Mouse (Mus musculus) olfactory bulb, adult 2 months (tissue): Measurements from ENCODE around the gene Kcnn1. TPM values are rescaled to one million over a fixed set of nuclear protein-coding genes. Genes with fewer than 3 reads are reported as not detected.
A peak's percentile ranks its signal among the peaks of the same experiment; 100 is the strongest.
"Not testable (repeated sequence)": the region's sequence is repeated elsewhere in the genome, so short reads cannot be mapped to it uniquely, and the experiment has no call there.

Experiments
- H3K27ac ChIP-seq: fragments of 200-500 bp; 2 replicates; pipeline ENCODE4 v1.5.1; 2012; ENCODE audit warnings: low read depth, low read length; ENCODE audit not compliant: insufficient read depth
- H3K4me1 ChIP-seq: fragments of 200-500 bp; 2 replicates; pipeline ENCODE4 v1.6.1; 2012; ENCODE audit warnings: low read length; ENCODE audit not compliant: control insufficient read depth, insufficient read depth
- H3K4me3 ChIP-seq: fragments of 200-500 bp; 2 replicates; pipeline ENCODE4 v1.5.1; 2012; ENCODE audit warnings: mild to moderate bottlenecking, low read depth, low read length, moderate library complexity; ENCODE audit not compliant: insufficient read depth
- CTCF ChIP-seq: fragments of 200-500 bp; IDR thresholded peaks from 2 replicates; pipeline ENCODE4 v1.5.1; 2012; ENCODE audit warnings: low read depth, mild to moderate bottlenecking, low read length, moderate library complexity; ENCODE audit not compliant: insufficient read depth
- POLR2A ChIP-seq: fragments of 200-500 bp; IDR thresholded peaks from 2 replicates; pipeline ENCODE4 v1.6.1; 2012; ENCODE audit warnings: mild to moderate bottlenecking, low read depth, low read length, moderate library complexity; ENCODE audit not compliant: insufficient read depth
- WGBS: fragments of 180-500 bp; shearing (Covaris S2); methylation state at CpG from one replicate; pipeline ENCODE4 v1.1.7; 2018; 5-methylcytosine and 5-hydroxymethylcytosine counted together
- polyA plus RNA-seq: library from polyadenylated mRNA; stranded (reverse); fragments of >200 nt; gene quantifications from 2 replicates; pipeline ENCODE4 v1.2.4, GENCODE M21; 2012; ENCODE audit warnings: low replicate concordance; ENCODE audit not compliant: missing spikeins, insufficient read depth, insufficient read length

The Kcnn1 gene
- polyA plus RNA-seq, 1 experiment, result not detected

- H3K27ac ChIP-seq, result no peak overlapping the region
- 21% methylated on average over 5 of the region's 5 CpGs for WGBS
- no peak overlapping the region for H3K4me3 ChIP-seq
- H3K4me1 ChIP-seq, result peaks cover 7% of the 10 kb centered on the region
- TF ChIP-seq POLR2A (no peak), CTCF (no peak)
These were observed 39.2 kb upstream of the Kcnn1 start for GRCm38 (mm10) chr8:70902211-70902610.

GRCm38 (mm10) chr8:70900872-70901387 is 37.9 kb upstream of the Kcnn1 start:
- H3K4me3 ChIP-seq, result no peak overlapping the region
- 59% methylated on average over 2 of the region's 2 CpGs for WGBS
- no peak overlapping the region for H3K27ac ChIP-seq
- peaks cover 7% of the 10 kb centered on the region for H3K4me1 ChIP-seq
- TF ChIP-seq CTCF, result no peak
- no peak for TF ChIP-seq POLR2A

- H3K4me1 ChIP-seq, result peaks cover 12% of the 10 kb centered on the region
- TF ChIP-seq POLR2A (no peak), CTCF (no peak)
- H3K4me3 ChIP-seq, result no peak overlapping the region
- H3K27ac ChIP-seq, result no peak overlapping the region
- WGBS, result 84% methylated on average over 2 of the region's 2 CpGs
These were observed 36.2 kb upstream of the Kcnn1 start for GRCm38 (mm10) chr8:70899226-70899625.

GRCm38 (mm10) chr8:70898661-70899198 is 35.7 kb upstream of the Kcnn1 start:
- Histone ChIP-seq H3K4me3 (no peak overlapping the region), H3K27ac (no peak overlapping the region), H3K4me1 (peaks cover 12% of the 10 kb centered on the region)
- TF ChIP-seq POLR2A (no peak), CTCF (no peak)
- WGBS, result 64% methylated on average over 2 of the region's 2 CpGs

- H3K4me3 ChIP-seq, result peak overlapping the region; percentile 60
- H3K4me1 ChIP-seq, result peaks cover 12% of the 10 kb centered on the region
- H3K27ac ChIP-seq, result peak overlapping the region; percentile 70; the same call in 1 of the 2 replicates
- WGBS, result under 1% methylated on average over 20 of the region's 20 CpGs
- TF ChIP-seq POLR2A (no peak), CTCF (peak; percentile 88)
These were observed 34.8 kb upstream of the Kcnn1 start for GRCm38 (mm10) chr8:70897681-70898413.

- H3K27ac ChIP-seq, result peak within 1 kb of the TSS; percentile 70; the same call in 1 of the 2 replicates
- under 1% methylated on average over 60 of the region's 60 CpGs for WGBS
- TF ChIP-seq CTCF (no peak), POLR2A (peak; percentile 74)
- H3K4me1 ChIP-seq, result peaks cover 12% of the 10 kb centered on the region
- peak within 1 kb of the TSS; percentile 85 for H3K4me3 ChIP-seq
These were observed 34.1 kb upstream of the Kcnn1 start, which contains the start of gene Rpl18a for GRCm38 (mm10) chr8:70897021-70897680. Rpl18a (minus strand) TSS chr8:70897412.

- Histone ChIP-seq H3K4me3 (peak overlapping the region; percentile 85), H3K27ac (no peak overlapping the region), H3K4me1 (peaks cover 12% of the 10 kb centered on the region)
- no peak for TF ChIP-seq CTCF
- no peak for TF ChIP-seq POLR2A
- WGBS, result 2% methylated on average over 25 of the region's 25 CpGs
These were observed 33.4 kb upstream of the Kcnn1 start for GRCm38 (mm10) chr8:70896316-70897020.

GRCm38 (mm10) chr8:70895571-70896259 is 32.7 kb upstream of the Kcnn1 start:
- peaks cover 12% of the 10 kb centered on the region for H3K4me1 ChIP-seq
- WGBS, result 74% methylated on average over 24 of the region's 24 CpGs
- not testable (repeated sequence) for H3K27ac ChIP-seq
- peak overlapping the region; percentile 85; the same call in 1 of the 2 replicates for H3K4me3 ChIP-seq
